Mouse (Mus musculus) testis, postnatal 10 days (tissue): ENCODE measurements around the gene Rere.
"Not testable (repeated sequence)": the region's sequence is repeated elsewhere in the genome, so short reads cannot be mapped to it uniquely, and the experiment has no call there.

Experiments
- DNase-seq: peaks from one replicate; pipeline ENCODE4 v3.0.0; 2021; ENCODE audit warnings: low spot score

The Rere gene

GRCm38 (mm10) chr4:150283993-150284392, 2.5 kb downstream of the Rere start:
- DNase-seq = no peak

GRCm38 (mm10) chr4:150286980-150287379, 5.5 kb downstream of the Rere start:
- no peak for DNase-seq

GRCm38 (mm10) chr4:150287463-150287862, 6.0 kb downstream of the Rere start:
- not testable (repeated sequence) for DNase-seq

GRCm38 (mm10) chr4:150291900-150292299, 10.5 kb downstream of the Rere start:
- DNase-seq = no peak

- no peak for DNase-seq
These were observed 13.4 kb downstream of the Rere start for GRCm38 (mm10) chr4:150294870-150295269.

GRCm38 (mm10) chr4:150295966-150296365, 14.5 kb downstream of the Rere start:
- no peak for DNase-seq

GRCm38 (mm10) chr4:150302726-150303125, 21.3 kb downstream of the Rere start:
- DNase-seq = peak; percentile 20

- peak; percentile 33 for DNase-seq
These were observed 25.3 kb downstream of the Rere start for GRCm38 (mm10) chr4:150306701-150307100.

GRCm38 (mm10) chr4:150307226-150307625, 25.8 kb downstream of the Rere start:
- peak; percentile 14 for DNase-seq

GRCm38 (mm10) chr4:150311431-150311830, 30.0 kb downstream of the Rere start:
- DNase-seq = no peak

GRCm38 (mm10) chr4:150312646-150313045, 31.2 kb downstream of the Rere start:
- DNase-seq = peak; percentile 25

GRCm38 (mm10) chr4:150315301-150315700, 33.9 kb downstream of the Rere start:
- DNase-seq = peak; percentile 48

GRCm38 (mm10) chr4:150316546-150316945, 35.1 kb downstream of the Rere start:
- DNase-seq = no peak

- no peak for DNase-seq
These were observed 43.8 kb downstream of the Rere start for GRCm38 (mm10) chr4:150325046-150325801.

- no peak for DNase-seq
These were observed 44.6 kb downstream of the Rere start for GRCm38 (mm10) chr4:150326005-150326404.

GRCm38 (mm10) chr4:150327476-150327875, 46.0 kb downstream of the Rere start:
- DNase-seq = no peak

- DNase-seq = no peak
These were observed 52.7 kb downstream of the Rere start for GRCm38 (mm10) chr4:150333927-150334682.

GRCm38 (mm10) chr4:150337260-150337659, 55.8 kb downstream of the Rere start:
- DNase-seq = no peak

- DNase-seq = no peak
These were observed 57.6 kb downstream of the Rere start for GRCm38 (mm10) chr4:150338906-150339650.

GRCm38 (mm10) chr4:150340796-150341525, 59.5 kb downstream of the Rere start:
- no peak for DNase-seq

- no peak for DNase-seq
These were observed 63.1 kb downstream of the Rere start for GRCm38 (mm10) chr4:150344526-150344925.
